Mouse (Mus musculus) lung, postnatal 0 days (tissue): ENCODE results near the gene Cd101. TPM values are rescaled to one million over a fixed set of nuclear protein-coding genes. Genes with fewer than 3 reads are reported as not detected.

Experiments used
- ATAC-seq: fragments of 200-750 bp; cut with Nextera tagmentation; 2 replicates; pipeline ENCODE4 v1.8.0; 2017; ENCODE audit warnings: moderate library complexity
- DNase-seq: peaks from one replicate; pipeline ENCODE4 v3.0.0-alpha.2; 2016; ENCODE audit warnings: low spot score
- H3K27ac ChIP-seq: fragments of 300-500 bp; sonication (generic); 2 replicates; pipeline ENCODE4 v1.5.1; 2014; ENCODE audit warnings: antibody characterized with exemption, mild to moderate bottlenecking, low read length, mixed read lengths
- H3K27me3 ChIP-seq: fragments of 300-500 bp; sonication (generic); replicated peaks from 2 replicates; pipeline ENCODE4 v1.6.1; 2014; ENCODE audit warnings: low read length, mixed read lengths; ENCODE audit not compliant: insufficient read depth
- H3K36me3 ChIP-seq: fragments of 300-500 bp; sonication (generic); 2 replicates; pipeline ENCODE4 v1.6.1; 2014; ENCODE audit warnings: low read length, mixed read lengths; ENCODE audit not compliant: insufficient read depth
- H3K4me1 ChIP-seq: fragments of 300-500 bp; sonication (generic); 2 replicates; pipeline ENCODE4 v1.6.1; 2014; ENCODE audit warnings: antibody characterized with exemption, low read depth, low read length, mixed read lengths; ENCODE audit not compliant: insufficient read depth
- H3K4me2 ChIP-seq: fragments of 300-500 bp; sonication (generic); replicated peaks from 2 replicates; pipeline ENCODE4 v1.6.1; 2014; ENCODE audit warnings: low read depth, mild to moderate bottlenecking, low read length, moderate library complexity, mixed read lengths
- H3K4me3 ChIP-seq: fragments of 300-500 bp; sonication (generic); 2 replicates; pipeline ENCODE4 v1.5.1; 2014; ENCODE audit warnings: low read depth, low read length
- H3K9ac ChIP-seq: fragments of 300-500 bp; sonication (generic); replicated peaks from 2 replicates; pipeline ENCODE4 v1.6.1; 2014; ENCODE audit warnings: low read depth, mild to moderate bottlenecking
- H3K9me3 ChIP-seq: fragments of 300-500 bp; sonication (generic); 2 replicates; pipeline ENCODE4 v1.6.1; 2016; ENCODE audit warnings: low read length, mixed read lengths
- CTCF ChIP-seq: IDR thresholded peaks from 2 replicates; pipeline ENCODE4 v1.5.1; 2016; ENCODE audit warnings: antibody characterized with exemption, mild to moderate bottlenecking
- EP300 ChIP-seq: IDR thresholded peaks from 2 replicates; pipeline ENCODE4 v1.6.1; 2016; ENCODE audit warnings: antibody characterized with exemption, mild to moderate bottlenecking, control low read depth
- WGBS: fragments of 180-500 bp; shearing (Covaris S2); extraction: QIAGEN DNeasy Blood & Tissue Kit; methylation state at CpG from one replicate; pipeline ENCODE4 v1.1.7; 2014; 5-methylcytosine and 5-hydroxymethylcytosine counted together
- polyA plus RNA-seq: library from polyadenylated mRNA; unstranded; fragments of >200 nt; fragmentation: Nextera tagmentation; extraction: Ambion mirVana; gene quantifications from 2 replicates; pipeline ENCODE4 v1.2.1, GENCODE M21; 2015

The Cd101 gene
- 0.90 and 0.92 TPM in 2 replicates for polyA plus RNA-seq

DNA sequence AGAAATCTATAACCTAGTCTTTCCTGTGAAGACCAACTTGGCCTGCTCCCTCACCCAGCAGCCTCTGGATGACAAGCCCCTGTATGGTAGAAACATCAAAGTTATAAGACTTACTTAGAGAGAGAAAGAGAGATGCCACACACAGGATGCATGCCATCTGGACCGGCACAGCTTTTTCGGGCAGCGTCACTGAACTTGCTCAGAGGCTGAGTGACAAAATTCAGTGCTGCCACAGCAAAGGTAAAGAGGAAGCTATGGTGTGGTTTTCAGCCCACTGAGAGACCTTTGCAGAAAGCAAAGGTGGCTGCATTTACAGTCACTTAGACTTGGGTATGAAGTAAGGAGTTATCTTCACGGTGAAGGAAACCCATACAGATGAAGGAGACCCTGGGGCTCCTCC, at the start of gene Cd101:
TSS of gene Cd101 (minus strand) at position 218 of the 400 bp plus-strand sequence.
- Histone ChIP-seq H3K36me3 (no peaks in the 10 kb centered on the region), H3K9me3 (no peaks in the 10 kb centered on the region), H3K27me3 (no peaks in the 10 kb centered on the region), H3K4me2 (no peak within 1 kb of the TSS), H3K27ac (no peak within 1 kb of the TSS), H3K4me3 (no peak within 1 kb of the TSS), H3K9ac (no peak within 1 kb of the TSS), H3K4me1 (peaks cover 4% of the 10 kb centered on the region; the same call in 1 of the 2 replicates)
- TF ChIP-seq CTCF (no peak), EP300 (no peak)
- ATAC-seq: no peak
- DNase-seq: no peak
- WGBS: 86% methylated on average over 4 of the region's 4 CpGs

DNA sequence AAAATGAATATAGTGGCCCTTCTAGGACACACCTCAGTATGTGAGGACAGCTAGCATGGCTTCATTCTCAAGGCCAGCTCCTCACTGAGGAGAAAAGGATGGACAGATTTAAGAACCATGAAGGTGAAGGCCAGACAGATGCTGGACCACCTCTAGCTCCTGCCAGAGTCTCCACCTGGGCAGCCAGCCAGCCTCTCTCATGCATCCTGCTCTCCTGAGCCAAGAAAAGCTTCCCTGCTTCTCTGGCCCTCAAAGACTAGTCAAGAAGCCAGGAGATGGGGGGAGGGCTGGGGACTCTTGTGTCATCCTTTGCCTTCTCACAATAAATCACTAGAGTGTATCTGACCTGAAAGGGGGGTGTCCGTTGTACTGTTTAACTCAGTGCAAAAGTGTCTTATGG, 49.0 kb upstream of the Cd101 start:
- H3K4me3 ChIP-seq: no peak overlapping the region
- no peak for TF ChIP-seq EP300
- TF ChIP-seq CTCF: no peak
- no peak overlapping the region for H3K27ac ChIP-seq
- H3K27me3 ChIP-seq: no peaks in the 10 kb centered on the region
- 0 out of 2 replicates have a peak, but pooled peaks have one; percentile 40 for ATAC-seq
- H3K4me2 ChIP-seq: no peak overlapping the region
- DNase-seq: peak; percentile 49
- H3K9me3 ChIP-seq: no peaks in the 10 kb centered on the region
- H3K36me3 ChIP-seq: 0 out of 2 replicates have a peak, but pooled peaks cover 4% of the 10 kb centered on the region
- H3K9ac ChIP-seq: no peak overlapping the region
- WGBS: 48% methylated on average over 1 of the region's 1 CpGs
- no peaks in the 10 kb centered on the region; the same call in 1 of the 2 replicates for H3K4me1 ChIP-seq

DNA sequence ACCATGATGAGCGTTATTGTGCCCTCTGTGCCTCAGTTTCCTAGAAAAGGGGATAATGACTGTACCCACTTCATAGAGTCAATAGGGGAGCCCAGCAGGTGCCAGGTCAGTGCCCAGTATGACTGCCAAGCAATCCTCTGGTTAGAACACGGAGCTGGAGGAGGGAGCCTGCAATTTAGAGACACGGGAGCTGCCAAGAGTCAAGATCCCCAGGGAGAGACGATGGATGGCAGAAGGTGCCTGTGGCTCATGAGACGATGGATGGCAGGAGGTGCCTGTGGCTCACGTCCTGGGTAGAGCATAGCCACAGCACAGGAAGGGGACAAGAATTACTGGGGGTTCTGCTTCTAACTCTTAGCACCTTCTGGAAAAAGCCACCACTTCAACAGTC, 48.3 kb upstream of the Cd101 start:
- WGBS: 70% methylated on average over 6 of the region's 6 CpGs
- Histone ChIP-seq H3K4me2 (no peak overlapping the region), H3K4me3 (no peak overlapping the region), H3K9ac (no peak overlapping the region), H3K9me3 (no peaks in the 10 kb centered on the region), H3K4me1 (no peaks in the 10 kb centered on the region; the same call in 1 of the 2 replicates), H3K27me3 (no peaks in the 10 kb centered on the region), H3K27ac (no peak overlapping the region), H3K36me3 (0 out of 2 replicates have a peak, but pooled peaks cover 4% of the 10 kb centered on the region)
- ATAC-seq (no peak), DNase-seq (no peak)
- no peak for TF ChIP-seq CTCF
- no peak for TF ChIP-seq EP300

DNA sequence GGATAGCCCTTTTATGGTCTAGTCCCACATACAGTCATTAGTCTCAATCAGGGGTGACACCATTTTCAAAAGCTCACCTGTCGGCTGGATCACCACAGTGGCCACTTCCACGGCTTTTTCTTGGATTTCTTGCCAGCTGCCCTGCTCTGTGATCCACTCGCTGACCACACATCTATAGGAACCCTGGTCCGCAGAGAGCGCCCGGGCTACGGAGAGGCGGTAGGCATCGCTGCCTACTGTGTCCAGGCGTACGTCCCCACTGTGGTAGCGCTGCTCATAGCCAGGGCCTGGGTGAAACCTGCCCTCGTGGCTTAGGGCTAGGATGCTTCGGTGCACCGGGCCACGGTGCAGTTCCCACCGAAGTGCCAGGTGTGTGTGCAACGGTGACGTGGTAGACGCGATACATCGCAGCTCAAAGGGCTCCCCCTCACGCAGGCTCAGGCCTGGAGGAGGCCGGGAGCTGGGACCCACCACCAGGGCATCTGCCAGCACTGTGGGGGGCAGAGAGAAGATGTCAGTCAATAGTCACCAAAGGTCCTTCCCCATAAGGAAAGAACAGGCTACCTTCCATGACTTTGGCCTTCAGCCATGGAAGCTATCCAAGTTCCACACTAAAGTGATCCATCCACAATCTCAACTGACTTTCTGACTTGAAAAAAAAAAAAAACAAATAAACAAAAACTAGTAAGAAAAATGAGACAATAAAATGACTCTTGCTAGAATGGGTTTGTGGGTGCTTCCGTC, 47.8 kb upstream of the Cd101 start:
- WGBS: 94% methylated on average over 25 of the region's 25 CpGs
- TF ChIP-seq CTCF: no peak
- no peak for TF ChIP-seq EP300
- DNase-seq: no peak

DNA sequence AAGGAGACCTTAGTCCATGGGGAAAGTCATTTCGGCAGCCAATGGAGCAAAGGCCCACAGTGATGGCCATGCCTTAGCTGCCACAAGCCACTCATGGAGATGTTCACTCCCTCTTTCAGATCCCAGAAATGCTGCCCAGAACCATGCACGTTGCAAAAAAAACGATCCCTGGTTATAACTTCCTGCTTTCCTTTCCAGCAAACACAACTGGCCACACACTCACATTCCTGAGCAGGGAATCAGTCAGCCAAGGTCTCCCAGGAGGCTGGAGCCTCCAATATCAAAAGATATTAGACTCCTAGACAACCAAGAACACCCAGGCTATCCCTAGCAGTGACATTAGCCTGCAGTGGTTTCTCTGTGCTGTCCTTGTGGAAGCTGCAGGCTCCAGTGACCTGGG, 46.5 kb upstream of the Cd101 start:
- Histone ChIP-seq H3K4me2 (no peak overlapping the region), H3K4me1 (peaks cover 8% of the 10 kb centered on the region), H3K9me3 (no peaks in the 10 kb centered on the region), H3K9ac (no peak overlapping the region), H3K36me3 (0 out of 2 replicates have a peak, but pooled peaks cover 4% of the 10 kb centered on the region), H3K27ac (no peak overlapping the region), H3K4me3 (no peak overlapping the region), H3K27me3 (no peaks in the 10 kb centered on the region)
- 36% methylated on average over 3 of the region's 3 CpGs for WGBS
- TF ChIP-seq CTCF (no peak), EP300 (no peak)
- no peak for ATAC-seq
- peak; percentile 42 for DNase-seq

More for the DNA sequence above, 47.8 kb upstream of the Cd101 start:
- Histone ChIP-seq H3K27me3 (no peaks in the 10 kb centered on the region), H3K4me1 (no peaks in the 10 kb centered on the region; the same call in 1 of the 2 replicates), H3K27ac (no peak overlapping the region), H3K36me3 (0 out of 2 replicates have a peak, but pooled peaks cover 4% of the 10 kb centered on the region), H3K4me3 (no peak overlapping the region), H3K9me3 (no peaks in the 10 kb centered on the region), H3K9ac (no peak overlapping the region), H3K4me2 (no peak overlapping the region)
- no peak for ATAC-seq

DNA sequence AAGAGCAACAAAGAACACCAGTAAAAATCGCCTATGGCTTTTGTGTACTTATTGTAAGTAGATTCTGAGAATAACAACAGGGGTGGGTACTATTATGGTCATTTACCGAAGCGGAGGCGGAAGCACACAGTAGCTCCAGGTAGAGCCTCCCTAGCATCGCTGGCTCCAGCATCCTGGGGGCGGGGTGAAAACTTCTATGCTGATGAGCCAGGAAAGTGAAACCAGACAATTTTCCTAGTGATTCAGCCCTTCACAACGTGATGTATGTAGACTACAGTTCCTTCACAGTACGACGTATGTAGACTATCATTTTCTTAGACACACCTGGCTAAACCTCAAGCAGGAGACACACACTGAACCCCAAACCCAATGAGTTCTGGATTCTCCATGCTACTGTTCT, 44.0 kb upstream of the Cd101 start:
- 0 out of 2 replicates have a peak, but pooled peaks cover 4% of the 10 kb centered on the region for H3K36me3 ChIP-seq
- 78% methylated on average over 9 of the region's 9 CpGs for WGBS
- H3K27me3 ChIP-seq: no peaks in the 10 kb centered on the region
- H3K9me3 ChIP-seq: no peaks in the 10 kb centered on the region
- no peak overlapping the region for H3K4me3 ChIP-seq
- DNase-seq: peak; percentile 28
- H3K9ac ChIP-seq: no peak overlapping the region
- H3K4me1 ChIP-seq: peaks cover 13% of the 10 kb centered on the region
- TF ChIP-seq CTCF: no peak
- no peak for TF ChIP-seq EP300
- no peak overlapping the region for H3K4me2 ChIP-seq
- no peak overlapping the region for H3K27ac ChIP-seq
- ATAC-seq: no peak
